Mouse (Mus musculus) embryonic facial prominence, embryonic 11.5 days (tissue): Measurements from ENCODE around the gene Phlpp1. TPM values are rescaled to one million over a fixed set of nuclear protein-coding genes. Genes with fewer than 3 reads are reported as not detected.

Experiments used
- ATAC-seq: fragments of 200-750 bp; cut with Nextera tagmentation; replicated peaks from 2 replicates; pipeline ENCODE4 v1.8.0; 2017; ENCODE audit warnings: low read depth; ENCODE audit not compliant: insufficient number of reproducible peaks, low FRiP score, low TSS enrichment
- DNase-seq: peaks from one replicate; pipeline ENCODE4 v3.0.0-alpha.2; 2015; ENCODE audit warnings: low spot score
- H3K27ac ChIP-seq: fragments of 300-500 bp; sonication (generic); replicated peaks from 2 replicates; pipeline ENCODE4 v1.5.1; 2014; ENCODE audit warnings: mild to moderate bottlenecking, low read depth, low read length, control low read depth
- H3K27me3 ChIP-seq: fragments of 300-500 bp; sonication (generic); 2 replicates; pipeline ENCODE4 v1.6.1; 2014; ENCODE audit warnings: mild to moderate bottlenecking, low read length, moderate library complexity, mixed read lengths; ENCODE audit not compliant: control insufficient read depth, insufficient read depth
- H3K36me3 ChIP-seq: fragments of 300-500 bp; sonication (generic); replicated peaks from 2 replicates; pipeline ENCODE4 v1.6.1; 2014; ENCODE audit warnings: low read depth, mild to moderate bottlenecking, low read length, moderate library complexity, mixed read lengths; ENCODE audit not compliant: control insufficient read depth, insufficient read depth
- H3K4me1 ChIP-seq: fragments of 300-500 bp; sonication (generic); 2 replicates; pipeline ENCODE4 v1.6.1; 2014; ENCODE audit warnings: low read length, mixed read lengths; ENCODE audit not compliant: control insufficient read depth, insufficient read depth
- H3K4me2 ChIP-seq: fragments of 300-500 bp; sonication (generic); 2 replicates; pipeline ENCODE4 v1.6.1; 2014; ENCODE audit warnings: low read depth, mild to moderate bottlenecking, control low read depth, low read length, moderate library complexity
- H3K4me3 ChIP-seq: fragments of 300-500 bp; sonication (generic); 2 replicates; pipeline ENCODE4 v1.5.1; 2014; ENCODE audit warnings: low read depth, low read length, control low read depth
- H3K9ac ChIP-seq: fragments of 300-500 bp; sonication (generic); replicated peaks from 2 replicates; pipeline ENCODE4 v1.6.1; 2014; ENCODE audit warnings: mild to moderate bottlenecking, control low read depth, low read length
- H3K9me3 ChIP-seq: fragments of 300-500 bp; sonication (generic); replicated peaks from 2 replicates; pipeline ENCODE4 v1.6.1; 2016; ENCODE audit warnings: mild to moderate bottlenecking, low read length, inconsistent platforms, mixed read lengths; ENCODE audit not compliant: control insufficient read depth
- WGBS: fragments of 180-500 bp; shearing (Covaris S2); extraction: QIAGEN DNeasy Blood & Tissue Kit; methylation state at CpG from one replicate; pipeline ENCODE4 v1.1.7; 2014; 5-methylcytosine and 5-hydroxymethylcytosine counted together
- polyA plus RNA-seq: library from polyadenylated mRNA; unstranded; fragments of >200 nt; fragmentation: Nextera tagmentation; extraction: Ambion mirVana; gene quantifications from 2 replicates; pipeline ENCODE4 v1.2.1, GENCODE M21; 2014

Phlpp1 gene
- polyA plus RNA-seq, 1 experiment from 2014 or later = 3.8 TPM

DNA sequence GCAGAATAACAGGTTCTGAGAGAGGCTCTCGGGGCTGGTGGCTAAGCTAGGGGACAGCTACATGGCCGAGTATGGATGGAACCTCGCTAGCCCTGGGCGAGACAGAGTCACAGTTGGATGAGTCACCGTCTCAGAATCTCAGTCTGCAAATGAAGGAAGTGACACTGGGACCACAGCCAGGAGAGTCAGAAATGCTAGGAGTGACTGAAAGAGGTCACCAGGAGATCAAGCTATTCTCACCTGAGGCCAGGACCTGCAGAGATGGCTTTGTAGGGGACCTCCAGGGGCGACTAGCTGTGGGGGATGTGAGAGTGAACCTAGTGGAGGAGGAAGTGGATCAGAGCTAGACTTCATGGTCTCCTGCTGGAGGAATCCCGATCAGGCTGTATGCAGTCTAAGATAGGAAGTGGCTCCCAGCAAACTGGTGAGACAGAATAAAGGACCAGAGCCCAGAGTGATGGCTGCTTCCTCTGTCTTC lies 236.4 kb downstream of the Phlpp1 start:
- H3K36me3 ChIP-seq = no peaks in the 10 kb centered on the region
- ATAC-seq (no peak), DNase-seq (no peak)
- WGBS = 69% methylated on average over 7 of the region's 7 CpGs
- no peak overlapping the region for H3K4me3 ChIP-seq
- no peaks in the 10 kb centered on the region for H3K9me3 ChIP-seq
- H3K27me3 ChIP-seq = no peaks in the 10 kb centered on the region
- H3K9ac ChIP-seq = no peak overlapping the region
- H3K4me1 ChIP-seq = no peaks in the 10 kb centered on the region
- no peak overlapping the region for H3K27ac ChIP-seq
- H3K4me2 ChIP-seq = no peak overlapping the region

- ATAC-seq (no peak), DNase-seq (no peak)
- WGBS = 80% methylated on average over 2 of the region's 2 CpGs
These were observed 239.3 kb downstream of the Phlpp1 start for GRCm38 (mm10) chr1:106410858-106411257.

GRCm38 (mm10) chr1:106425128-106425936 lies 253.8 kb downstream of the Phlpp1 start:
- H3K27ac ChIP-seq = no peak overlapping the region
- H3K4me2 ChIP-seq = no peak overlapping the region
- H3K36me3 ChIP-seq = no peaks in the 10 kb centered on the region
- no peaks in the 10 kb centered on the region for H3K27me3 ChIP-seq
- no peak overlapping the region for H3K4me3 ChIP-seq
- WGBS = 39% methylated on average over 9 of the region's 9 CpGs
- H3K4me1 ChIP-seq = no peaks in the 10 kb centered on the region
- H3K9me3 ChIP-seq = no peaks in the 10 kb centered on the region
- ATAC-seq (no peak), DNase-seq (peak; percentile 76)
- H3K9ac ChIP-seq = no peak overlapping the region

More at GRCm38 (mm10) chr1:106410858-106411257, 239.3 kb downstream of the Phlpp1 start:
- no peaks in the 10 kb centered on the region for H3K36me3 ChIP-seq
- H3K9ac ChIP-seq = no peak overlapping the region
- H3K9me3 ChIP-seq = no peaks in the 10 kb centered on the region
- no peak overlapping the region for H3K4me2 ChIP-seq
- no peak overlapping the region for H3K27ac ChIP-seq
- no peaks in the 10 kb centered on the region for H3K4me1 ChIP-seq
- no peak overlapping the region for H3K4me3 ChIP-seq
- H3K27me3 ChIP-seq = no peaks in the 10 kb centered on the region

- H3K27me3 ChIP-seq = no peaks in the 10 kb centered on the region
- no peak for ATAC-seq
- H3K36me3 ChIP-seq = no peaks in the 10 kb centered on the region
- H3K4me2 ChIP-seq = no peak overlapping the region
- H3K9ac ChIP-seq = no peak overlapping the region
- H3K27ac ChIP-seq = no peak overlapping the region
- WGBS = 66% methylated on average over 8 of the region's 8 CpGs
- no peak for DNase-seq
- no peaks in the 10 kb centered on the region for H3K9me3 ChIP-seq
- no peak overlapping the region for H3K4me3 ChIP-seq
- H3K4me1 ChIP-seq = no peaks in the 10 kb centered on the region
These were observed 256.6 kb downstream of the Phlpp1 start for GRCm38 (mm10) chr1:106428170-106428569.

DNA sequence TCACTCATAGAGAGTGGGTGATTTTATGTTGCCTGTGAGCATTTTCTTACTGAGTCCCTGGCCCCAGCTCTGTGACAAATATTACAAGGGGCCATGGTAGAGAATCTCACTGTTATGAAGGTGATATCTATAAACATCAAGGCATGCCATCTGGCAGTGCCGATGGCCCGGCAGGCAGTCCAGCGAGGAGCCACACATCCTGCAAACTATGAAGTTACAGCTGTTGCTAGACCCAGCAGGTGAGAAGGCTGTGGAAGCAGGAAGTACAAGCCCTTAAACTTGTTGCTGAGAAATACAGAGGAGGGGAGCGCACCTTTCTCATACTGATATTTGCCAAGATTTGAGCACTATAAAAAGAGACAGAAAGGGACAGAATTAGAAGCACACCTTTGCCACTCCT lies 257.0 kb downstream of the Phlpp1 start:
- no peak overlapping the region for H3K27ac ChIP-seq
- H3K4me1 ChIP-seq = no peaks in the 10 kb centered on the region
- no peaks in the 10 kb centered on the region for H3K27me3 ChIP-seq
- H3K36me3 ChIP-seq = no peaks in the 10 kb centered on the region
- WGBS = 75% methylated on average over 4 of the region's 4 CpGs
- no peak overlapping the region for H3K4me2 ChIP-seq
- ATAC-seq = no peak
- no peak for DNase-seq
- no peaks in the 10 kb centered on the region for H3K9me3 ChIP-seq
- H3K9ac ChIP-seq = no peak overlapping the region
- no peak overlapping the region for H3K4me3 ChIP-seq

DNA sequence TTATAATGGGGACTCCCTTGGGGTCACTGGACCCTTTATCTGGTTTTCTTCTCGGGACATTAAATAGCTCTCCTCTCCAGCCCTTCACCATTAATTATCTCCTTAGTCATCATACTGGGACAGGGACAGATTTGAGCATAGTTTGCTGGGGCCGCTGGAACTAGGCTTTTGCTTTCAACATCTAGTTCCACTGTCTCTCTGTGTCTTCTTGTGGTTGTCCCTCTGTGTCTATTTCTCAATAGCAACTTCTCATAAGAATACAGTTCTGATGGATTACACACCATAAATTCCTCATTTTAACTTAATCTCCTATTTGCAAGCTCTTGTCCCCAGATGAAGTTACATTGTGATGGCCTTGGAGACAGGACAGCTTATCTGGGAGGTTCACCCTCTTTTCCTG lies 262.0 kb downstream of the Phlpp1 start:
- no peaks in the 10 kb centered on the region for H3K4me1 ChIP-seq
- no peak overlapping the region for H3K27ac ChIP-seq
- no peak overlapping the region for H3K4me2 ChIP-seq
- 64% methylated on average over 2 of the region's 2 CpGs for WGBS
- H3K9ac ChIP-seq = no peak overlapping the region
- ATAC-seq = no peak
- no peaks in the 10 kb centered on the region for H3K9me3 ChIP-seq
- H3K27me3 ChIP-seq = no peaks in the 10 kb centered on the region
- no peaks in the 10 kb centered on the region for H3K36me3 ChIP-seq
- DNase-seq = no peak
- H3K4me3 ChIP-seq = no peak overlapping the region

Other genes with a start within 250 kb of the Phlpp1 start
- gene Zcchc2, start 181.3 kb upstream of the Phlpp1 start, polyA plus RNA-seq = 1.9 and 2.8 TPM in 2 replicates